Mouse (Mus musculus): ENCODE measurements around the gene Hist1h4h.
A peak's percentile ranks its signal among the peaks of the same experiment; 100 is the strongest.

Hist1h4h gene

GRCm38 (mm10) chr13:23530901-23531875, at the start of gene Hist1h4h:
Gene Hist1h4h, plus strand, starts transcription at chr13:23531050.
- DNase-seq (ENCODE audit: extremely low spot score): peak; percentile 100

- no peak for DNase-seq (ENCODE audit: extremely low spot score)
These were observed 47.7 kb upstream of the Hist1h4h start for GRCm38 (mm10) chr13:23483153-23483552.

- no peak for DNase-seq (ENCODE audit: extremely low spot score)
These were observed 45.6 kb upstream of the Hist1h4h start for GRCm38 (mm10) chr13:23485271-23485670.

- DNase-seq (ENCODE audit: extremely low spot score): peak; percentile 75
These were observed 42.2 kb upstream of the Hist1h4h start, which contains the start of gene Btn2a2 for GRCm38 (mm10) chr13:23488400-23489322. Gene Btn2a2, minus strand, starts transcription at chr13:23488857.

- DNase-seq (ENCODE audit: extremely low spot score): no peak
These were observed 40.0 kb upstream of the Hist1h4h start for GRCm38 (mm10) chr13:23490863-23491262.

- no peak for DNase-seq (ENCODE audit: extremely low spot score)
These were observed 39.6 kb upstream of the Hist1h4h start for GRCm38 (mm10) chr13:23491263-23491662.

GRCm38 (mm10) chr13:23491990-23492389, 38.9 kb upstream of the Hist1h4h start:
- no peak for DNase-seq (ENCODE audit: extremely low spot score)

- DNase-seq (ENCODE audit: extremely low spot score): no peak
These were observed 35.3 kb upstream of the Hist1h4h start for GRCm38 (mm10) chr13:23495526-23495925.

- peak; percentile 93 for DNase-seq (ENCODE audit: extremely low spot score)
These were observed 33.1 kb upstream of the Hist1h4h start for GRCm38 (mm10) chr13:23497656-23498321.

- DNase-seq (ENCODE audit: extremely low spot score): peak; percentile 46
These were observed 32.2 kb upstream of the Hist1h4h start for GRCm38 (mm10) chr13:23498653-23499052.

- DNase-seq (ENCODE audit: extremely low spot score): peak; percentile 62
These were observed 30.9 kb upstream of the Hist1h4h start for GRCm38 (mm10) chr13:23499943-23500342.

GRCm38 (mm10) chr13:23500424-23501200, 30.2 kb upstream of the Hist1h4h start:
- DNase-seq (ENCODE audit: extremely low spot score): peak; percentile 94

- no peak for DNase-seq (ENCODE audit: extremely low spot score)
These were observed 29.3 kb upstream of the Hist1h4h start for GRCm38 (mm10) chr13:23501511-23501910.

GRCm38 (mm10) chr13:23502031-23502567, 28.8 kb upstream of the Hist1h4h start:
- DNase-seq (ENCODE audit: extremely low spot score): no peak

- no peak for DNase-seq (ENCODE audit: extremely low spot score)
These were observed 27.9 kb upstream of the Hist1h4h start for GRCm38 (mm10) chr13:23502916-23503315.

GRCm38 (mm10) chr13:23503797-23504196, 27.1 kb upstream of the Hist1h4h start:
- peak; percentile 89 for DNase-seq (ENCODE audit: extremely low spot score)

GRCm38 (mm10) chr13:23505662-23506345, 25.0 kb upstream of the Hist1h4h start:
- peak; percentile 61 for DNase-seq (ENCODE audit: extremely low spot score)

- peak; percentile 84 for DNase-seq (ENCODE audit: extremely low spot score)
These were observed 24.5 kb upstream of the Hist1h4h start for GRCm38 (mm10) chr13:23506351-23506750.

GRCm38 (mm10) chr13:23506819-23507515, 23.9 kb upstream of the Hist1h4h start:
- peak; percentile 82 for DNase-seq (ENCODE audit: extremely low spot score)
